Mouse (Mus musculus): Measurements from ENCODE around the gene Trim16.

Gene Trim16

GRCm38 (mm10) chr11:62831906-62832305 is 11.9 kb downstream of the Trim16 start:
- no peak for DNase-seq

- DNase-seq = no peak
These were observed 24.5 kb downstream of the Trim16 start for GRCm38 (mm10) chr11:62844562-62844961.

GRCm38 (mm10) chr11:62845730-62846129 is 25.7 kb downstream of the Trim16 start:
- DNase-seq = no peak

GRCm38 (mm10) chr11:62846961-62847654 is 27.1 kb downstream of the Trim16 start, which contains the start of gene Fbxw10:
Fbxw10 (plus strand) TSS chr11:62847069.
- peak in 1 of 2 experiments; percentile 18 for DNase-seq

GRCm38 (mm10) chr11:62847655-62848191 is 27.7 kb downstream of the Trim16 start:
- no peak for DNase-seq

GRCm38 (mm10) chr11:62848301-62848700 is 28.3 kb downstream of the Trim16 start:
- DNase-seq = no peak

GRCm38 (mm10) chr11:62851199-62851598 is 31.2 kb downstream of the Trim16 start:
- DNase-seq = peak; percentile 21 to 34

GRCm38 (mm10) chr11:62853334-62853733 is 33.3 kb downstream of the Trim16 start:
- no peak for DNase-seq

- no peak for DNase-seq
These were observed 45.5 kb downstream of the Trim16 start for GRCm38 (mm10) chr11:62865562-62865961.

GRCm38 (mm10) chr11:62866685-62867084 is 46.7 kb downstream of the Trim16 start:
- DNase-seq = no peak

GRCm38 (mm10) chr11:62869201-62869600 is 49.2 kb downstream of the Trim16 start:
- no peak for DNase-seq

- DNase-seq = no peak
These were observed 49.8 kb downstream of the Trim16 start for GRCm38 (mm10) chr11:62869715-62870371.

- no peak for DNase-seq
These were observed 53.4 kb downstream of the Trim16 start for GRCm38 (mm10) chr11:62873479-62873878.

- DNase-seq = peak in 1 of 2 experiments; percentile 30
These were observed 55.7 kb downstream of the Trim16 start for GRCm38 (mm10) chr11:62875696-62876095.

- no peak for DNase-seq
These were observed 56.4 kb downstream of the Trim16 start for GRCm38 (mm10) chr11:62876445-62876844.

- DNase-seq = no peak
These were observed 57.4 kb downstream of the Trim16 start for GRCm38 (mm10) chr11:62877391-62877790.

- DNase-seq = no peak
These were observed 58.7 kb downstream of the Trim16 start for GRCm38 (mm10) chr11:62878728-62879127.

GRCm38 (mm10) chr11:62879220-62880048 is 59.4 kb downstream of the Trim16 start, which contains the start of gene Tvp23b:
Tvp23b (plus strand) TSS chr11:62879455.
- DNase-seq = peak; percentile 98 to 99

GRCm38 (mm10) chr11:62883407-62883806 is 63.4 kb downstream of the Trim16 start:
- no peak for DNase-seq

GRCm38 (mm10) chr11:62885323-62885722 is 65.3 kb downstream of the Trim16 start:
- DNase-seq = peak in 1 of 2 experiments; percentile 36

GRCm38 (mm10) chr11:62890796-62891195 is 70.8 kb downstream of the Trim16 start:
- DNase-seq = no peak

- no peak for DNase-seq
These were observed 71.7 kb downstream of the Trim16 start for GRCm38 (mm10) chr11:62891763-62892162.

All from kidney, adult 8-10 months (tissue).